Mouse (Mus musculus): ENCODE data around the gene Foxe3. TPM values are rescaled to one million over a fixed set of nuclear protein-coding genes. Genes with fewer than 3 reads are reported as not detected.

Foxe3 gene
- total RNA-seq, 2 experiments from 2014 or later, result not detected

DNA sequence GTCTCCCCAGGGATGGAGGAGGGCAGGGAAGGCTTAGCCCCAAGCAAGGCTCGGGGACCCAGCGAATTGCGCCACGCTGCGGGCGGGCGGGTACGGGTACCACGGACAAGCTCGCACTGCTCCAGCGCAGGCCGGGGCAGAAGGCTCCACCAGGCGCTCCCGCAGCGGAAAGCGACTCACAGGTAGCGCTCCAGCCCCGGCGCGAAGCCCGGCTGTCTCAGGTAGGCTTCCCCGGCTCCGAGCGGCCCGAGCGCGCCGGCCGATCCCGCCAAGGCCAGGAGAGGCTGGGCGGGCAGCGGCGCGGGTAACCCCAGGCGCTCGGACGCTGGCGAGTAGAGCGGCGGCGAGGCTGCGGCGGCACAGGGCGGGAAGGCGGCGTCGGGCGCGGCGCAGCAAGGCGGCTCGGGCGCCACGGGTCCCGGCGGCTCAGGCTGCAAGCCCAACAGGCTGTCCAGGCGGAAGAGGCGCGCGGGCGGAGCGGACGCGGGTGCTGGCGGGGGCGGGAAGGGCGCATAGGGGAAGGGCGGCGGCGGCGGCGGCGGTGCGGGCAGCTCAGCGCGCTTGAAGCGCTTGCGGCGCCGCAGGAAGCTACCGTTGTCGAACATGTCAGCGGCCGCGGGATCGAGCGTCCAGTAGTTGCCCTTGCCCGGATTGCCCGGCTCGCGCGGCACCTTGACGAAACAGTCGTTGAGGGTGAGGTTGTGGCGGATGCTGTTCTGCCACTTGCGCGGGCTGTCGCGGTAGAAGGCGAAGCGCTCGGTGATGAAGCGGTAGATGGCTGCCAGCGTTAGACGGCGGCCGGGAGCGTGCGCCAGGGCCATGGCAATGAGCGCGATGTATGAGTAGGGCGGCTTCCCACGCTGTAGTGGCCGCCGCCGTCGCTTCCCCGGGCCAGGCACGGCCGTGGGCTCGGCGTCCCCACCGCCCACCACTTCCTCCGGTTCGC is 569 bp downstream of the Foxe3 start:
- peak; percentile 60 for ATAC-seq (replicated peaks; ENCODE audit: poor library complexity, severe bottlenecking)

DNA sequence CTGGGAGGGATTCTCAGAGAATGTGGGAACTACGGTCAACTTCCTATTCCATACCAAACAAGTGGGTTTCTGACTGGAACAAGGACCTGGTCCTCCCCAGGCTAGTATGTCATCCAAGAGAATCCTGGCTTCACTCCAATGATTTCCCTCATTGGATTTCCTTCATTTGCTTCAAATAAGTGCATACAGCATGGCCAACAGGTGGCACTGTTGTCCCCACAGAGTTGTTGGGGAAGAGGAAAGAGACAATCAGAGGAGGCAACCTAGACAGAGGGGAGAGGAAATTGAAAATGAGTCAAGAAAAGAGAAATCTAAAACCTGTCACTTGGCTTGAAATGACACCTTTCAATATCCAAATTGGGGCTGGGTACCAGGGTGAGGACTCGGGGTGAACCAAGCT is 8.7 kb downstream of the Foxe3 start:
- ATAC-seq (replicated peaks; ENCODE audit: poor library complexity, severe bottlenecking), result peak; percentile 86

DNA sequence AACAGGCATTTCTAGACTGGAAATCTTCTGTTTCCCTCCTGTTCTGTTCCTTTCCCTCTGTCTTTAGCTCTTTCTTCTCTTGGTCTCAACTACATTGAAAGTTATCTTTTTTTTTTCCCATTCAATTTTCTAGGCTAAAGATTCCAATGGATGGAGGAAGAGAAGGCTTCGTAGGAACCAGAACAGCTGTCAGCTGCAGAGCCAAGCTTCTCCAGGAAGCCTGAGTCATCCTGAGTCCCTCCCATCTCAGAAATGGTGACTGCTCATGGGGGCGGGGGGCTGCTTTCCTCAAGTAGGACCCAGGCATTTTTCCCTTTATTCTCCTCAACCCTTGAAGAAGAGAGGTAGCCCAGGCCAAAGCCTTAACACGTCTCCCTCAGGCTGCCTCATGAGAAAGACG is 9.8 kb downstream of the Foxe3 start:
- ATAC-seq (replicated peaks; ENCODE audit: poor library complexity, severe bottlenecking), result no peak

DNA sequence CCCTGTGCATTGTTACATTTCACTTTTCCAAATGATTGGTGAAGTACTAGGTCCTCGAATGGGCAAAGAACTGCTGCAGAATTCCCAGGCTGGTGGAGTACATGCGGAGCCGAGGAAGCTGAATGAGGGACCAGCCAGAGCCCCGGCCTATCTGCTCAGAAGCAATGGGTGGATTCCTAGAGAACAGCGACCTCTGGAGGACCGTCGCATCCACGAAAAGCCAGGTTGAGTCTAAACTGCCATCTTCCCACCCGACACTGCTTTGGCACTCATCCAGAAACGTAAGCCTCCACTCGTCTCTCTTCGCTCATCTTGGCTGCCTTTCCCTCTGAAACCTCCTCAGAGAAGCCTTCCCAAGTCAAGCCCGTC is 12.2 kb downstream of the Foxe3 start:
- no peak for ATAC-seq (replicated peaks; ENCODE audit: poor library complexity, severe bottlenecking)

DNA sequence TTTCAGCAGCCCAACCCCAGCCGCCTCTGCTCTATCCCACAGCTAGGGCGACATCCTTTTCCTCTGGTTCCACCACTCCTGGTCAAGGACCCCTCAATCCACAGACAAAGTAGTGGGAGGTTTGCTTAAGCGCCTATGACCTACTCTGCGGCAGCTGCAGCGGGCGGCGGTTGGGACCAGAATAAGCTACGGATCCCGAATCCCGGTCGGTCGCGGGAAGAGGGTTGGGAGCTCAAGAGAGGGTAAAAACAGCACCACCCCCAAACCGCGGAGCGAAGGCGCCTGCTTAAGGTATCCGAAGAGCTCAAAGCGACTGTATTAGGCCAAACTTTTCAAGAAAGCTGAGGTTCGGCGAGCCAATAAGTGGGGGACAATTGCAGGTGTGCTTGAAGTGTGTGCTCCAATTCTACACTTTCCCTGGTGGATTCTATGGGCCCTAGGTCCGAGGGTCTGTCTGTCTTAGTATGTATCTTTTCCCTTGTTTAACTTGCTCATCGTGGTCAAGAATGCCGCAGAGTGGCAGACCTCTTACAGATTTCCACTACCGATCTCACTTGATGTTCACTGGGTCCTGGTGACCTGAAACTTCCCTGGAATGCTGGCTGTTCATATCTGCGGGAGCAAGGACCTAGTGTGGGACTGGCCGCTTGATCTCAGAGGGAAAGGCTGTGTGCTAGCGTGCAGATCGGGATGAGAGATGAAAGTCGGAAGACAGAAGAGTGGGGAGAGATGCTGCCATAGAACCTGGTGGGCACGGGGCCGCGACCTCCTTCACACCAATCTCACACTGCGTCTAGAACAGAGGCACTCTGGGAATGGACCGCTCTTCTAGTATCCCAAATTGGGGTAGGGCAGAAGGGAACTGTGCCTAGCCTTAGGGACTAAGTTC is 12.9 kb downstream of the Foxe3 start:
- ATAC-seq (replicated peaks; ENCODE audit: poor library complexity, severe bottlenecking), result no peak

DNA sequence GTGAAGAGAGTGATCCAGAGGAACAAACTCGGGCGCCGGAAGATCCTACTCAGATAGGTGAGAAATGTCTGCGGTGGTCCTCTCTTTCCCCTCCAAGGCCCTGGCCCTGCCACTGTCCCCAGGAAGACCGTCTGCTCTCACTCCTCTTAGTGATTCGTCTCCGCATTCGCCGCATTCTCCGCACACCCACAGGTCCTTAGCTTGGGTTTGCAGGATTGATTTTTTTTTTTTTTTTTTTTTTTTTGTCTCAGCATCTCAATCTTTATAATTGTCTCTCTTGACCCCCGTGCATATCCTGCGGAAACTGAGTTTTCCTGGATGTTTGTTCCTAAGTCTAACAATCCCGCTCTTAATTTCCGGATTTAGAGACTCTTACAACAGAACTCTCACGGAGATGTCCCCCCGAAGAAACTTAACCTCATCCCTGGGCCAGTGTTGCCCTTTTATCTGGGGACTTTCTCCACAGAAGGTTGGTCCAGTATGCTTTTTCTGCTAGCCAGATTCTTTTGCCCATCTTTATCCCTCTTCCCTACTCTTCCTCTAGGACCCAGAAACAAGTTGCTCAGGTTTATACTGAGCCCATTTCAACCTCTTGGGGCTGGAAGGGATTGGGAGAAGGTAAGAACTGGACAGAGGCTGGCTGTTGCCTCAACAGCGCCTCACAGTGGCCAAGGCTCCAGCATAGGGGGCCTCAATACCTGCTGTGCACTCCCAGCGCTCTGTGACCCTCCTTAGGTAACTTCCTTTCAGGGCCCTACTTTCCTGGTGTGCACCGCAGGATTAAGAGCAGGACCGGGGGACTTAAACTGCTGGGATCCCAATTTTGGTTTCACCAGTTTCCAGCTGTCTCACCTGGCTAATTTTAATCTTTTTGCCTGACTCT is 16.0 kb downstream of the Foxe3 start:
- peak; percentile 43 for ATAC-seq (replicated peaks; ENCODE audit: poor library complexity, severe bottlenecking)

DNA sequence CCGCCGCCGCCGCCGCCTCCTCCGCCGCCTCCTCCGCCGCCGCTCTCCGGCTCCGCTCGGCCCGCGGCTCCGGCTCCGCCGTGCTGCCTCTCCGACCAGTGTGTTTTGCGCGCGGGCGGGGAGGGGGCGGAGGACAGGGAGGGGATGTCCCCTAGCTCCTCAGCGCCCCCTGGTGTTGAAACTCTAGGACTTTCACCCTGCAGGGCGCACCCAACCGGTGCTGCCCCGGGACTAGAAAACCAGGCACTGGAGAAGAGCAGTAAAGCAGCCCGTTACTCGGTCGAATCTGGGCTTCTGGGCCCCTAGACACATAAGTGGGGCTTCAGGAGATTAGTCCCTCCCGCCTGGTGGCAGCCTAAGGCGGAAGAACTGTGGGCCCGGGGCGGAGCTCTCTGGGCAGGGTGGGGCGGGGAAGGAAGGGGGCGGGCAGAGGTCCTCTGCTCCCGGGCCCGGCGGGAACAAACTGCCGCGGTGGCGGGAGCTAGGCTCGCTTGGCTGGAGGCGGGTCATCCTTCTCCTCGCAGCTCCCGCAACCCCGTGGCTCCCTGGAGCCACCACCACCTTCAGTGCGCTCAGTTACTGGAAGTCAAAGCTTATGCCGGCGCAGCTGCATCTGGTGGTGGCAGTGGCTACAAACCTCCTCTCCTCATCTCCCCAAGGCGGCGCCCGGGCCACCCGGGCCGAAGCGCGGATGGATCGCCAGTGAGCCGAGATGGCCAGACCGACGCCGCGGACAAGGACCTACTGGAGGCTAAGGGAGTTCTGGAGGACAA is 16.8 kb downstream of the Foxe3 start, which contains the start of gene Foxd2:
Gene Foxd2, minus strand, starts transcription at position 45 of the 773 bp plus-strand sequence.
- peak; percentile 77 for ATAC-seq (replicated peaks; ENCODE audit: poor library complexity, severe bottlenecking)

DNA sequence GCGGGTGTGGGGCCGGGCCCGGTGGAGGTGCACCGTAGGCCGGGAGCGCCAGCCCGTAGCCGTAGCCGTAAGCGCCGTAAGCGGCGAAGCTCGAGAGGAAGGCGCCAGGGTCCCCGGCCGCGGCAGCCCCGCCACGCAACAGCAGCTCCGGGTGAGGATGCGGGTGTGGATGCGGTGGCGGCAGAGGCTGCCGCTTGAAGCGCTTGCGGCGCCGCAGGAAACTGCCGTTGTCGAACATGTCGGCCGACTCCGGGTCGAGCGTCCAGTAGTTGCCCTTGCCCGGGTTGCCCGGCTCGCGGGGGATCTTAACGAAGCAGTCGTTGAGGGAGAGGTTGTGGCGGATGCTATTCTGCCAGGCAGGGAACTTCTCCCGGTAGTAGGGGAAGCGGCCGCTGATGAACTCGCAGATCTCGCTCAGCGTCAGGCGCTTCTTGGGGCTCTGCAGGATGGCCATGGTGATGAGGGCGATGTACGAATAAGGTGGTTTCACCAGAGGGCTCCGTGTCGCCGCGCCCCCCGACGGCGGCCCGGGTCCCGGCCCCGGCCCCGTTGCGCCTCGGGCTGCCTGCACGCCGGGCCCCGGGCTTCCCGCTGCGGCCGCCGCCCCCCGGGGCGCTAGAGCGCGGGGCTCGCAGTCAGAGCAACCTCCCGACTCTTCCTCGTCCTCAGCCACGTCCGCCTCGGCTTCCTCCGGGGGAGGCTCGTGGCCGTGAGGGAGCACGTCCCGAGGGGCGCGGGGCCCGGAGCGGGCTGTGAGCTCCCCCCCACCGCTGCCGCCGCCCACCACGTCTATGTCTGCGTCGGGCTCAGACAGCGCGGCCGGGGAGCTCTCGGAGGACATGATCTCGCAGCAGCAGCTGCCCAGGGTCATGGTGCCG is 17.6 kb downstream of the Foxe3 start:
- ATAC-seq (replicated peaks; ENCODE audit: poor library complexity, severe bottlenecking), result peak; percentile 24

DNA sequence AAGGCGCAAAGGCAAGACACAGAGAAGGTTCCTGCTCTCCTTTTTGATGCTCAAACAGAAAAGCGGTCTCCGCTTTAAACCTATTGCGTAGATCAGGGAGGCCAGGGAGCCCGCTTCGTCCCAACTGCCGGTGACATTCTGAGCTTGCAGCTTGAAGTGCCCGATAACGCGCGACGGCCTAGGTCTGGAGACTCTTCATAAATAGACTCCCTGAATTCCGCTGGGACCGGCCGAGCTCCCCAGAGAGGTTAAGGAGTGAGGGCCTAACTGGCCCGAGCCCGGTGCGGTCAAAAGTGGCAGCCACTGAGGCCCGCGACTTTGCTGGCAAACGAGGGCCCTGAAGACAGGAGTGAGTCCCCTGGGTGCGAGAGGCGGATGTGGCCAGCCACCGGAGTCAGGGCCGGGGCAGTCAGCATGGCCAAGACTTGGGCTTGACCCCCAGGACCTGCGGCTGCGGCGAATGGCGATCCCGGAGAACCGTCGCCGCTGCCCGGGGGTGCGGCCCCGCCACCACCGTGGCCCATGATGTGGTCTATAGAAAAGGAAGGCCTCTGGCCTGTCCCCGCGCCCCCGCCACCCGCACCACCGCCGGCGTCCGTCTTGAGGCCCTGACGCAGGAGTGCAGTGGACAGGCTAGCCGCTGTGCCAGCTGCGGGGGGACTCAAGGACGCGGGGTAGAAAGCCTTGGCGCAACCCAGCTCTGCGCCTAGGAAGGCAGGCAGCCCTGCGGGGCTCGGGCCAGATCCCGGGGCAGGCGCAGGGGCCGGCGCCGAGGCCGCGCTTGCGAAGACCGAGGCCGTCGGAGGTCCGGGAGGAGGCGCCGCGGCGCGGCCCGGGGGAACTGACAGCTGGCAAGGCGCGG is 18.5 kb downstream of the Foxe3 start:
- ATAC-seq (replicated peaks; ENCODE audit: poor library complexity, severe bottlenecking), result no peak

DNA sequence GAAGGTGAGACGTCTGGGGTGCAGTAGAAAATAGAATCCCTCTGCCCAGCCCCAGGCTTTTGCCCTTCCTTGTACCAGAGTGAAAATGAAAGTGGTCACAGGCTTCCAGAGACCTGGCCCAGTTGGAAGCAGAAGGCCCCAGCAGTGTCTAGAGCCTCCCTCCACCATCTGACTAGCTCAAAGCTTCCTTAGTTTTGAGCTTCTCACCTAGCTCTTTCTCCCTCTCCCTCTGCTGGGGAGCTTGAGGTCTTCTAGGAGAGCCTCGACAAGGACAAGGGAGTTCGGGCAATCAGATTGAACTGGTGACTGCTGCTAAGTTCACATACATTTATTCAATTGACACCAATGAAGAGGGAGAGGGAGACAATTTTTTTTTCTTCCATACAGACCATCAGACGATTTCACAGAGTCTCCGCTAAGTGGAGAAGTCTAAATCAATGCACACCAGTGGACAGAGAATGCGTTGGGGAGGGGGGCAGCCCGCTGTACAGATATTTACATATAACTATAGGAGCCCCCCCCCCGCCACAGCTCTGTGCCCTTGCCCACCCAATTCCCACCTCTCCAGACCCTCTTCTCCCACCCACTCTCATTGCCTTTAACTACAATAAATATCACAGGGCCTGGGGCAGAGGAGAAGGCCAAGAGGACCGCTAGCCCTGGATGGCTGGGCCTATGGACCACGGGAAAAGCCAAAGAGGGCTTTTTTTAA is 19.7 kb downstream of the Foxe3 start:
- no peak for ATAC-seq (replicated peaks; ENCODE audit: poor library complexity, severe bottlenecking)

DNA sequence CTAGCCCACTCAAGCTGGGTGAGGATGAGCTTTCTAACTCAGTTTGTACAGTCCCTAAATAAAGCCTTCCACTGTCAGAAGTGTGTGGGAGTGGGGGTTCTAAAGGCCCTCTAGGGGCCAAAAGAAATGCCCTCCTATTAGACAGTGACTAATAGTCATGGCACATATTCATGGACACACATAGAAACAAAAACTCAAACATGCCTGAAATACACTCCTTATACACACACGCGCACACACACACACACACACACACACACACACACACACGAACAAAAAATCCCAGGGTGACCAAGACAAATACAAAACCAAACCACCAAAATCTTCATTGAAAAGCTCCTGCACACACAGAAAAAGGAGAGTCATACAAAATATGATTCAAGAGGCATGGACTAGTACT is 20.3 kb downstream of the Foxe3 start:
- ATAC-seq (replicated peaks; ENCODE audit: poor library complexity, severe bottlenecking), result no peak

DNA sequence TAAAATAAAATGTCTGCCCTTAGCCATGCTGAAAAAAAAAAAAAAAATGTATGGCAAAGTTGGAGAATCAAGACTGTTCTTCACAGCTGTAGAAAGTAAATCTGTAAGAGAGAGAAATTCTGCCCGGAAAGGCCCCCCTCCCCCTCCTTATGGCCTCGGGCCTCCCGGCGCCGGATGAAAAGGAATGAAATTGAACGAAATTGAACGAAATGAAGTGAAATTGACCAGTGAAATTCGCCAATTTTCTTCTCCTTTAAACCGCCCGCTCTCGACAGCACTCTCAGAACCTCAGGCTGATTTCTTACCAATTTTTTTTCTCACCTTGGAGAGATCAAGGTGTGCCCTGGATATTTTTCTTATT is 22.4 kb downstream of the Foxe3 start:
- ATAC-seq (replicated peaks; ENCODE audit: poor library complexity, severe bottlenecking), result no peak

DNA sequence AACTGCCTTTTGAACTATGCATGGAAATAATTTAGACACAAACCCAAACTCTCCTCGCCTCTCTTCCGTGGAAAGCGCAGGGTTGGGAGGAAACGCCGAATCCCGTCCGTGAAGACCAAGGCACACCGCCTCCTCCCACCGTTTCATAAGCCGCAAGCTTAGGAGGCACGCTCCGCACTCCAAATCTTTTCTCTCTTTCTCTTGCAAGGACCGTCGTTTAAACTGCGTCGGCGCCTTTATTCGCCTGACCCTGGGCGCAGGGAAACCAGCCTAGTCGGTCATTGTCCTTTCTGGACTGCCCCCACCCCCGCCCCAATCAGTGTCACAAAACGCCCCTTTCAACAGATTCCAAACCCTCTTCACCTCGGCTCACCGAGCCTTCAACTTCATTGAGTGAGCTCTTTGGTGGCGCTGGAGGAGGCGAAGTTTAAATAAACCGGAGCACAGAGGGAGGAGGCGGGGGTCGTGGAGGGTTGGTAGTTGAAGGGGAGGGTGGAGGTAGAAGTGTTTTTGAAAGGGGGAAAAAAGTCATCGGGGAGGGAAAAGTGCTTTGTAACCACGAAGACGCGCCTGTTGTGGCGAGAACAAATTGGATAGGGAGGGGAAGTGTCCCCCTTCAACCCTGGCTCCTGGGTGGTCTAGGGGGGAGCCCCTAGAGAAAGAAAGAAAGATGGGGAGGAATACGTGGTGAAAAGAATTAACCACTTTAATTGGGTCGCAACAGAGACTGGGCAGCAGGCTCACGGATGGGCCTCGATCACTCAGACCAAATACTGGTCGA is 23.0 kb downstream of the Foxe3 start:
- no peak for ATAC-seq (replicated peaks; ENCODE audit: poor library complexity, severe bottlenecking)

DNA sequence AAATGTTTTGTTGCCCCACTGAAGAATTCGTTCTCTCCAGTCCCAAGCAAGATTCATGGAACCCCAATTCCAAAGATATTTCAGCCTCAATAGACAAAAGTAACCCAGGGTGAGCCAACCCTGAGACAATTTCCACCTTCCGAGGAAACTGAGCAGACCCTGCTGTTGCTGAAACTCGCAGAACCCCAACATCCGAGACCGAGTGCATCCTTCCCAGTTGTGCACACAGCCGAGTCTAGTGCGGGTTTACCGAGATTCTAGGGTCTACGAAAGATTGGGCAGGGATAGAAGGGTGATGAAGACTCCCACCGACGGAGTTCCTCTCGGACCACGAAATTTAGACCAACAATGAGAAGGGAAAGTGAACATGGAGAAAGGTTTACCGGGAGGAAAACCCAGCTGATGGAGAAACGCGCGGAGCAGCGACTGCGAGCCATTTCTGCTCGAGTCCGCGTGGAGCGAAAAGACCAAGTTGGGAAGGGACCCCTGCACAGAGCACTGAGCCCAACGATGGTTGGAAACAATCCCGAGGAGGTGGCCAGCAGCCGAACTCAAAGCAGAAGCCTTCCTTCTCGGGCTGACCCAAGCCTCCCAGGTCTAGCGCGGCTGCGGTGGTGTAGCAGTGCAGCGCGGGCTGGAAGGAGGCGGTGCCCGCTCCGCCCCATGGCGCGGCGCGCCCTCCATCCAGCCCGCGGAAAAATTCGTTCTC is 24.0 kb downstream of the Foxe3 start:
- ATAC-seq (replicated peaks; ENCODE audit: poor library complexity, severe bottlenecking), result peak; percentile 57

DNA sequence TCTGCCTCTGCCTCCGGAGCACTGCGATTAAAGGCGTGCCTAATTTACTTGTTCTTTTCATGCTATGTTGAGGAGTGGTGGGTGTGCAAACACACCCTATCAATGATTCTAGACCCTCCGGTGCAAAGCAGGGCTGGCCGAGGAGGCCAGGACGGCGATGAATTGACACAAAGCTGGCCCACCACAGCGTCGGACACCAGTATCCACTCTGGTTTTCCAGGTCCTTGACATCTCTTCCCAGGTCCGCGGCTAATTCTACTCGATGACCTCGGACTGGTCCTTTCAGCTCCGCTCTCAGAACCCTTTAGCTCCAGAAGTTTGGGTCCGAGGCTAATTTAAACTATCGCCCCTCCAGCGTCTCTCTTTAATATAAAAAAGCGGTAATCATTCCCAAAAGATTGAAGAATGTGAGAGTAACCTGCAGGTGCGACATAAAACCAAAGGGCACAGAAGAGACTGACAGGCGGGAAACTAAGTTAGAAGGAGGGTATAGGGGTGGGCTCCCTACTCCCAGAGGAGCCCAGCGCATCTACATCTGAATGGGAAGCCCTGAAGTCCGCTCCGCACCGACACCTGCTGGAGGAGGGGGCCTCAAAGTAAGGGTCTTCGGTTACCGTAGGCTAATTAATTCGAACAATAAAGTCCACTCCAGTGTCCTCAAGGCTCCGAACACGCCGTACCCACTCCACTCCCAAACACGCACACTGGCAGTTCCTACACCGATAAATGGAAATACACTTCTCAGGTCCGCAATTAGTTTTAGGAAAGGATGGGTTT is 24.8 kb downstream of the Foxe3 start:
- ATAC-seq (replicated peaks; ENCODE audit: poor library complexity, severe bottlenecking), result no peak
